Mouse (Mus musculus) thymus, postnatal 0 days (tissue): ENCODE data around the gene Dvl3. TPM values are rescaled to one million over a fixed set of nuclear protein-coding genes. Genes with fewer than 3 reads are reported as not detected.

ENCODE experiments used
- DNase-seq: peaks from one replicate; pipeline ENCODE4 v3.0.0-alpha.2; 2015; ENCODE audit warnings: low spot score
- polyA plus RNA-seq: library from polyadenylated mRNA; unstranded; fragments of >200 nt; fragmentation: Nextera tagmentation; extraction: Ambion mirVana; gene quantifications from 2 replicates; pipeline ENCODE4 v1.2.1, GENCODE M21; 2015

The Dvl3 gene
- polyA plus RNA-seq, 1 experiment from 2014 or later = 5.3 TPM

- DNase-seq = peak; percentile 88
These were observed 19.8 kb upstream of the Dvl3 start for GRCm38 (mm10) chr16:20496671-20497600.

GRCm38 (mm10) chr16:20497980-20498676 lies 18.7 kb upstream of the Dvl3 start:
- no peak for DNase-seq

- peak; percentile 93 for DNase-seq
These were observed 17.9 kb upstream of the Dvl3 start, which contains the start of gene Eif2b5 for GRCm38 (mm10) chr16:20498677-20499475. Eif2b5 (plus strand) TSS chr16:20498817.

- no peak for DNase-seq
These were observed 10.8 kb upstream of the Dvl3 start for GRCm38 (mm10) chr16:20506000-20506399.

GRCm38 (mm10) chr16:20509349-20509748 lies 7.4 kb upstream of the Dvl3 start:
- no peak for DNase-seq

GRCm38 (mm10) chr16:20511277-20511847 lies 5.4 kb upstream of the Dvl3 start:
- DNase-seq = no peak

GRCm38 (mm10) chr16:20516032-20516431 lies 750 bp upstream of the Dvl3 start:
- no peak for DNase-seq

- DNase-seq = peak; percentile 35
These were observed 434 bp downstream of the Dvl3 start for GRCm38 (mm10) chr16:20517216-20517615.

- no peak for DNase-seq
These were observed 1.1 kb downstream of the Dvl3 start for GRCm38 (mm10) chr16:20517701-20518374.

- no peak for DNase-seq
These were observed 7.1 kb downstream of the Dvl3 start for GRCm38 (mm10) chr16:20523886-20524285.

- no peak for DNase-seq
These were observed 12.0 kb downstream of the Dvl3 start for GRCm38 (mm10) chr16:20528779-20529178.

GRCm38 (mm10) chr16:20529375-20529774 lies 12.6 kb downstream of the Dvl3 start:
- no peak for DNase-seq

- no peak for DNase-seq
These were observed 14.2 kb downstream of the Dvl3 start for GRCm38 (mm10) chr16:20530941-20531340.

GRCm38 (mm10) chr16:20534617-20535295 lies 18.0 kb downstream of the Dvl3 start:
- no peak for DNase-seq

- peak; percentile 98 for DNase-seq
These were observed 18.7 kb downstream of the Dvl3 start, which contains the start of gene Ap2m1 for GRCm38 (mm10) chr16:20535296-20536080. Ap2m1 (plus strand) TSS chr16:20535478.

GRCm38 (mm10) chr16:20536081-20536665 lies 19.4 kb downstream of the Dvl3 start:
- no peak for DNase-seq

GRCm38 (mm10) chr16:20537071-20537471 lies 20.3 kb downstream of the Dvl3 start:
- DNase-seq = no peak

GRCm38 (mm10) chr16:20537601-20538320 lies 21.0 kb downstream of the Dvl3 start:
- no peak for DNase-seq
